Mouse (Mus musculus): ENCODE results near the gene Gm9970. TPM values are rescaled to one million over a fixed set of nuclear protein-coding genes. Genes with fewer than 3 reads are reported as not detected.

Gm9970 gene
- polyA plus RNA-seq, 1 experiment from 2014 or later: 0.47 TPM

- Histone ChIP-seq H3K27ac (ENCODE audit: low read depth, low read length) (no peak overlapping the region), H3K4me2 (ENCODE audit: low read length) (no peak overlapping the region), H3K27me3 (replicated peaks; ENCODE audit: control insufficient read depth, insufficient read depth, low read length) (no peaks in the 10 kb centered on the region), H3K36me3 (ENCODE audit: control insufficient read depth, insufficient read depth, low read length) (peaks cover 69% of the 10 kb centered on the region), H3K9ac (ENCODE audit: low read length) (no peak overlapping the region), H3K4me3 (ENCODE audit: low read depth, low read length) (no peak overlapping the region), H3K4me1 (ENCODE audit: control insufficient read depth, insufficient read depth, low read length) (peaks cover 12% of the 10 kb centered on the region), H3K9me3 (replicated peaks; ENCODE audit: control insufficient read depth, low read length) (0 out of 2 replicates have a peak, but pooled peaks cover 3% of the 10 kb centered on the region)
- ATAC-seq (no peak), DNase-seq (ENCODE audit: low spot score) (no peak)
- 96% methylated on average over 4 of the region's 4 CpGs for WGBS
These were observed 45.4 kb downstream of the Gm9970 start for GRCm38 (mm10) chr5:31195671-31196070.

DNA sequence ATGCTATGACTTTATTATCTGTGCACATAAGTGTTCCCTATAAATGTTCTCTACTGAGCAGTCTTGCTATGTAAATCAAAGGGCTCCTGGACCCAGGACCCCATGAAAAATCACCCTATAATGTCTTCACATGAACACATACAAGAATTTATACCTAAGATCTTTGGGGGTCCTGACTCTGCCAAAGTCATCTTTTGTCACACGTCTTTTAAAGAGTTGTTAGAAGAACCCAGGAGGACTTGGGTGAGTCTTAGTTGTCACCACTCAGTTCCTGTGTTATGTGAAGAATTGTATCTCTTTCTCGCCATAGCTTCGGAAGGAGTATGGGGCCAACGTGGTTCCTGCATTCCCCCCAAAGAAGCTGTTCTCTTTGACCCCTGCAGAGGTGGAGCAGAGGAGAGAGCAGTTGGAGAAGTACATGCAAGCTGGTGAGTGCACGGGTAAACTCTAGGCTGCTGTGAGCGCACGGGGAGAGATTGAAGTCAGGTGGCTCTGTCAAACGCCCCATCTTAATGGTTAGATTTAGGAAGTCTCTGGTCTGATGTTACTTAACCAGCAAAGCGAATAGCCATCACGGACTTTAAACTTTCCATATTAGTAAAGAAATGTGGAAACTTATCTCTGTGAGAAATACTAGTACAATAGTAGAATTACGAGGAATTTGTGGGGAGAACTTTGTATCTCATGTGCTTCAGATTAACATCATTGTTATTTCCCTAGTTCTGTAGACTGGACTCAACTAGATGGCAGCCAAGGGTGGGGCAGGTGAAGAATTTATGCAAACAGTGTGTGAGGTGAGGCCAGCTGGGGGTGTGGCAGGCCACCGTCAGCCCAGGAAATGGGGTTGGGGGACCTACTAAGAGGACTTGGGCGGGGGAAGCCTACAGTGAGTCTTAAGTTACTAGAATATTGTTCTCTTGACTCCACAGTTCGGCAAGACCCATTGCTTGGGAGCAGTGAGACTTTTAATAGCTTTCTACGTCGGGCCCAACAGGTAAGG is 46.2 kb downstream of the Gm9970 start:
- 94% methylated on average over 16 of the region's 16 CpGs for WGBS
- Histone ChIP-seq H3K4me1 (ENCODE audit: control insufficient read depth, insufficient read depth, low read length) (peaks cover 10% of the 10 kb centered on the region), H3K4me2 (ENCODE audit: low read length) (no peak overlapping the region), H3K27me3 (replicated peaks; ENCODE audit: control insufficient read depth, insufficient read depth, low read length) (no peaks in the 10 kb centered on the region), H3K27ac (ENCODE audit: low read depth, low read length) (no peak overlapping the region), H3K9ac (ENCODE audit: low read length) (no peak overlapping the region), H3K9me3 (replicated peaks; ENCODE audit: control insufficient read depth, low read length) (no peaks in the 10 kb centered on the region), H3K4me3 (ENCODE audit: low read depth, low read length) (no peak overlapping the region; the same call in 1 of the 2 replicates), H3K36me3 (ENCODE audit: control insufficient read depth, insufficient read depth, low read length) (peaks cover 69% of the 10 kb centered on the region)
- ATAC-seq (no peak), DNase-seq (ENCODE audit: low spot score) (no peak)

DNA sequence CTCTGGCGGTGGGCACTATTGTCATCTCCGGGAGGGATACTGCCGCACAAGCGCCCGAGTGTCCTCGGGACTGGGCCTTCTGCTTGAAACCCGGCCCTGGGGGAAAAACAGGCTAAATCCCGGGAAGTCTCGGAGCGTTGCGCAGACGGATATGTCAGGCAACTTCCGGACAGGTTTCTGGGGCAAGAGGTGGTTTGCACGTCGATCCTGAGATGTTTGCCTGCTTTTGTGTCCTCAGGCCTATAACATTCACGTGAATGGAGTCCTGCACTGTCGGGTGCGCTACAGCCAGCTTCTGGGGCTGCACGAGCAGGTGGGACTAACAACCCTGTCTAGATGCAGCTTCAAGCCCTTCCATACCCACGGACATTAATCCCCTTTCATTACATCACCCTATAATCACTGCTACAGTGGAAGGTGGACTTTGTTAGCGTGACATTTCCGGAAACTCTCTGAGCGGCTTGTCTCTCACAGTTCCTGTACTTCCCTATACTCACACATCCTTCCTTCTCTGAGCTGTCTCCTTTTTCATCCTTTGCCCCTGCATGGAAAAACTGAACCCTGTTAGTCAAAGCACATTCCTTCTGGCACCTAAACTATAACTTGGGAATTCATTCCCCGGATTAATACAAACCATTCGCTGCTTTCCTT is 47.3 kb downstream of the Gm9970 start:
- peaks cover 10% of the 10 kb centered on the region for H3K4me1 ChIP-seq (ENCODE audit: control insufficient read depth, insufficient read depth, low read length)
- 15% methylated on average over 25 of the region's 25 CpGs for WGBS
- no peak for ATAC-seq
- no peak for DNase-seq (ENCODE audit: low spot score)
- H3K27me3 ChIP-seq (replicated peaks; ENCODE audit: control insufficient read depth, insufficient read depth, low read length): no peaks in the 10 kb centered on the region
- H3K4me2 ChIP-seq (ENCODE audit: low read length): peak overlapping the region; percentile 83
- peak overlapping the region; percentile 77 for H3K27ac ChIP-seq (ENCODE audit: low read depth, low read length)
- peaks cover 66% of the 10 kb centered on the region for H3K36me3 ChIP-seq (ENCODE audit: control insufficient read depth, insufficient read depth, low read length)
- H3K4me3 ChIP-seq (ENCODE audit: low read depth, low read length): peak overlapping the region; percentile 86
- no peaks in the 10 kb centered on the region for H3K9me3 ChIP-seq (replicated peaks; ENCODE audit: control insufficient read depth, low read length)
- peak overlapping the region; percentile 89 for H3K9ac ChIP-seq (ENCODE audit: low read length)

GRCm38 (mm10) chr5:31192939-31193630 is 47.9 kb downstream of the Gm9970 start, which contains the start of the genes Snx17 and Eif2b4:
TSS of gene Snx17 (plus strand) at chr5:31193227.
TSS of gene Eif2b4 (minus strand) at chr5:31193430.
- H3K4me1 ChIP-seq (ENCODE audit: control insufficient read depth, insufficient read depth, low read length): peaks cover 10% of the 10 kb centered on the region
- DNase-seq (ENCODE audit: low spot score): peak; percentile 99
- peak within 1 kb of the TSS; percentile 83 for H3K4me2 ChIP-seq (ENCODE audit: low read length)
- peaks cover 65% of the 10 kb centered on the region for H3K36me3 ChIP-seq (ENCODE audit: control insufficient read depth, insufficient read depth, low read length)
- H3K27ac ChIP-seq (ENCODE audit: low read depth, low read length): peak within 1 kb of the TSS; percentile 77
- H3K4me3 ChIP-seq (ENCODE audit: low read depth, low read length): peak within 1 kb of the TSS; percentile 86
- peak; percentile 98 for ATAC-seq
- H3K9ac ChIP-seq (ENCODE audit: low read length): peak within 1 kb of the TSS; percentile 89
- no peaks in the 10 kb centered on the region for H3K27me3 ChIP-seq (replicated peaks; ENCODE audit: control insufficient read depth, insufficient read depth, low read length)
- WGBS: under 1% methylated on average over 48 of the region's 48 CpGs
- no peaks in the 10 kb centered on the region for H3K9me3 ChIP-seq (replicated peaks; ENCODE audit: control insufficient read depth, low read length)

DNA sequence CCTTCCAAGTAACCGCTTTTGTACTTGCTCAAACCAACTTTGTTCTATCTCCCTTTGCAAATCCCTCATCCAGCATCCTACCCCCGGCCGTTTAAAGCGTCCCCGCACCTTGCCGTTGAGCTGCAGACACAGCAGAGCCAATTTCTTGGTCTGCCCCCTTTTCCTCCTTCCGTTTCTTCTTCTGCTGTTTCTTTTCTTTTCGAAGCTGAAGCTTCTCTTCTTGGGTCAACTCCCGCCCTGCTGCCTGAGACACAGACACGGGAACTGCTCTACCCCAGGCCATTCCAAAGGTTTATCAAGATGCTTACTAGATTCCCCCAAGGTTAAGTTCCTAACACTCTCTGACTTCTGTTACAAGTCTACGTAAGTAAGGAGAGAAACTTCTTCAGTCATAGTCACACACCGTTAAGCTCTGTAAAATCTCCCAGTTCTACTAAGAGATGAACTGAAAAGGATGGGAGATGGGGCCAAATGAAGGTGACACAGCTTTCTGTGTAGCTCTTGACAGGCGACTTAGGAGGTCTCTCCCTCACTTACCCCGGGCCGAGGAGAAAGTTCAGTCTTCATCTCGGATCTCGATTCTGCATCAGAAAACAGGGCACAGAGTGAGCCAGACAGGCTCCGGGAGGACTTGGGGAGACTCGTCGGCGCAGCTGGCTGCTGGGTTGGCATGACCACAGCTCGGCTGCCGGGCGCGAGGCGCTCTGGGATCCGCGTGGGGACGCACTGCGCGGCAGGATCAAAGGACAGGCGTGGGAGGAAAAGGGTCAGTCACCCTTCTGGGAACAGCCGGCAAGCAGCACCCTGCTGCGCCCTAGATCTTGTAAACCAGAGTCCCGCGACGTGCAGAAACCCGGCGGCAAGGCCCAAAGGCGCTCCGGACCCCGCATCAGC is 48.7 kb downstream of the Gm9970 start:
- Histone ChIP-seq H3K9ac (ENCODE audit: low read length) (peak overlapping the region; percentile 84), H3K27ac (ENCODE audit: low read depth, low read length) (peak overlapping the region; percentile 65; the same call in 1 of the 2 replicates), H3K4me1 (ENCODE audit: control insufficient read depth, insufficient read depth, low read length) (peaks cover 10% of the 10 kb centered on the region), H3K36me3 (ENCODE audit: control insufficient read depth, insufficient read depth, low read length) (peaks cover 64% of the 10 kb centered on the region), H3K27me3 (replicated peaks; ENCODE audit: control insufficient read depth, insufficient read depth, low read length) (no peaks in the 10 kb centered on the region), H3K4me3 (ENCODE audit: low read depth, low read length) (peak overlapping the region; percentile 86), H3K4me2 (ENCODE audit: low read length) (peak overlapping the region; percentile 82), H3K9me3 (replicated peaks; ENCODE audit: control insufficient read depth, low read length) (no peaks in the 10 kb centered on the region)
- DNase-seq (ENCODE audit: low spot score): no peak
- WGBS: 16% methylated on average over 42 of the region's 42 CpGs
- ATAC-seq: peak; percentile 54

Other genes starting within 250 kb of the Gm9970 start
- gene Atraid, start 192.9 kb downstream of the Gm9970 start, polyA plus RNA-seq (2014; fragmentation: Nextera tagmentation; extraction: Ambion mirVana): 167 and 200 TPM in 2 replicates
- 12.1 and 13.7 TPM in 2 replicates for gene Slc5a6, start 192.3 kb downstream of the Gm9970 start, polyA plus RNA-seq (2014; fragmentation: Nextera tagmentation; extraction: Ambion mirVana)
- gene Cad, start 186.5 kb downstream of the Gm9970 start, polyA plus RNA-seq (2014; fragmentation: Nextera tagmentation; extraction: Ambion mirVana): 16.5 and 19.4 TPM in 2 replicates
- gene Dnajc5g, start 134.9 kb downstream of the Gm9970 start, polyA plus RNA-seq (2014; fragmentation: Nextera tagmentation; extraction: Ambion mirVana): not detected in 2 replicates
- gene Slc30a3, start 133.0 kb downstream of the Gm9970 start, polyA plus RNA-seq (2014; fragmentation: Nextera tagmentation; extraction: Ambion mirVana): 2.0 TPM in 2 replicates
- not detected in 2 replicates for gene Trim54, start 124.5 kb downstream of the Gm9970 start, polyA plus RNA-seq (2014; fragmentation: Nextera tagmentation; extraction: Ambion mirVana)
- not detected in 2 replicates for gene Ucn, start 102.4 kb downstream of the Gm9970 start, polyA plus RNA-seq (2014; fragmentation: Nextera tagmentation; extraction: Ambion mirVana)
- gene Mpv17, start 87.0 kb downstream of the Gm9970 start, polyA plus RNA-seq (2014; fragmentation: Nextera tagmentation; extraction: Ambion mirVana): 36.6 and 37.4 TPM in 2 replicates
- gene Gm29609, start 61.3 kb downstream of the Gm9970 start, polyA plus RNA-seq (2014; fragmentation: Nextera tagmentation; extraction: Ambion mirVana): 1.1 and 2.0 TPM in 2 replicates
- 45.7 and 47.5 TPM in 2 replicates for gene Gtf3c2, start 61.1 kb downstream of the Gm9970 start, polyA plus RNA-seq (2014; fragmentation: Nextera tagmentation; extraction: Ambion mirVana)
- 135 and 142 TPM in 2 replicates for gene Snx17, start 48.0 kb downstream of the Gm9970 start, polyA plus RNA-seq (2014; fragmentation: Nextera tagmentation; extraction: Ambion mirVana)
- gene Eif2b4, start 47.8 kb downstream of the Gm9970 start, polyA plus RNA-seq (2014; fragmentation: Nextera tagmentation; extraction: Ambion mirVana): 84.5 and 87.3 TPM in 2 replicates
- gene Zfp513, start 38.9 kb downstream of the Gm9970 start, polyA plus RNA-seq (2014; fragmentation: Nextera tagmentation; extraction: Ambion mirVana): 7.2 and 8.7 TPM in 2 replicates
- 133 and 143 TPM in 2 replicates for gene Ppm1g, start 20.5 kb downstream of the Gm9970 start, polyA plus RNA-seq (2014; fragmentation: Nextera tagmentation; extraction: Ambion mirVana)
- gene Nrbp1, start 368 bp downstream of the Gm9970 start, polyA plus RNA-seq (2014; fragmentation: Nextera tagmentation; extraction: Ambion mirVana): 160 and 167 TPM in 2 replicates
- gene Krtcap3, start 10.5 kb upstream of the Gm9970 start, polyA plus RNA-seq (2014; fragmentation: Nextera tagmentation; extraction: Ambion mirVana): 2.0 and 2.8 TPM in 2 replicates
- 24.0 and 29.7 TPM in 2 replicates for gene Ift172, start 49.9 kb upstream of the Gm9970 start, polyA plus RNA-seq (2014; fragmentation: Nextera tagmentation; extraction: Ambion mirVana)
- gene Fndc4, start 54.8 kb upstream of the Gm9970 start, polyA plus RNA-seq (2014; fragmentation: Nextera tagmentation; extraction: Ambion mirVana): 68.0 and 72.6 TPM in 2 replicates
- not detected in 2 replicates for gene Gckr, start 56.2 kb upstream of the Gm9970 start, polyA plus RNA-seq (2014; fragmentation: Nextera tagmentation; extraction: Ambion mirVana)
- 79.7 and 93.6 TPM in 2 replicates for gene Zfp512, start 211.2 kb upstream of the Gm9970 start, polyA plus RNA-seq (2014; fragmentation: Nextera tagmentation; extraction: Ambion mirVana)
- gene 4930548H24Rik, start 244.5 kb upstream of the Gm9970 start, polyA plus RNA-seq (2014; fragmentation: Nextera tagmentation; extraction: Ambion mirVana): not detected in 2 replicates